Mouse (Mus musculus): Measurements from ENCODE around the gene Etv4.
A peak's percentile ranks its signal among the peaks of the same experiment; 100 is the strongest.

GRCm38 (mm10) chr11:101814375-101815102 is 29.4 kb upstream of the Etv4 start:
- TF ChIP-seq CTCF (IDR thresholded peaks at IDR 0.05; ENCODE audit: borderline replicate concordance, insufficient read depth, low read depth, low read length), result peak; percentile 83
- TF ChIP-seq POLR2A (IDR thresholded peaks at IDR 0.05; ENCODE audit: borderline replicate concordance, insufficient read depth, low read length), result no peak

Data from cerebellum, adult 2 months (tissue).